11 mouse cellular contexts compared by ENCODE assay signal in genomic region chr12:95388185-95388584, GRCm38 (mm10).
DNase-seq lines count a peak whose midpoint lies in the region; ATAC-seq and TF ChIP-seq lines count a peak whose summit lies in the region.
"Had no signal": no experiment of that assay in that cellular context is flagged by ENCODE, and none has a peak within 500 bp of the region (broad histone marks: within the 10 kb centered on the region; RNA-seq: fewer than 3 reads in every experiment).

No protein-coding gene starts in this region.

- H3K27ac ChIP-seq in forebrain, postnatal 0 days (ENCODE audit: low read depth, low read length): no peak overlapping the region
- H3K27ac ChIP-seq in left cerebral cortex, adult 2 months: no peak overlapping the region
- no peak overlapping the region for H3K27ac ChIP-seq in hindbrain, embryonic 12.5 days
- no peak overlapping the region for H3K27ac ChIP-seq in thymus, adult 2 months (ENCODE audit: control insufficient read depth, insufficient read depth, low read length)
- H3K27ac ChIP-seq: intestine, embryonic 15.5 days had no signal

- ATAC-seq in forebrain, postnatal 0 days: peak; percentile 72
- no peak for ATAC-seq in hindbrain, embryonic 12.5 days (ENCODE audit: low FRiP score)
- ATAC-seq: intestine, embryonic 15.5 days had no signal

- H3K4me3 ChIP-seq in forebrain, postnatal 0 days (ENCODE audit: low read depth, low read length): no peak overlapping the region
- no peak overlapping the region for H3K4me3 ChIP-seq in left cerebral cortex, adult 2 months
- H3K4me3 ChIP-seq in hindbrain, embryonic 12.5 days: no peak overlapping the region
- no peak overlapping the region for H3K4me3 ChIP-seq in thymus, adult 2 months (ENCODE audit: control insufficient read depth, insufficient read depth, low read length)
- H3K4me3 ChIP-seq: intestine, embryonic 15.5 days had no signal

- no peak overlapping the region for H3K9ac ChIP-seq in forebrain, postnatal 0 days
- H3K9ac ChIP-seq in hindbrain, embryonic 12.5 days: no peak overlapping the region
- H3K9ac ChIP-seq: intestine, embryonic 15.5 days had no signal

- peak; percentile 76 for DNase-seq in forebrain, postnatal 0 days
- DNase-seq in layer of hippocampus, adult 18-20 months (ENCODE audit: low spot score in 2 of 2): peak; percentile 70 to 92
- DNase-seq in left cerebral cortex, adult 2 months (ENCODE audit: extremely low spot score in 1 of 2, low spot score in 2 of 2): peak; percentile 12 to 24
- peak; percentile 48 for DNase-seq in right cerebral cortex, postnatal 25 days
- DNase-seq in thymus, adult 2 months: no peak
- no peak for DNase-seq in T-cell, adult 2 months (ENCODE audit: low spot score)
- DNase-seq: cerebellum, adult 9-11 months; kidney, postnatal 10 days; lung, adult 2 months had no signal

- H3K4me2 ChIP-seq in forebrain, postnatal 0 days (ENCODE audit: low read depth): no peak overlapping the region
- no peak overlapping the region for H3K4me2 ChIP-seq in hindbrain, embryonic 12.5 days (replicated peaks)
- H3K4me2 ChIP-seq: intestine, embryonic 15.5 days had no signal

- TF ChIP-seq CTCF in forebrain, postnatal 0 days (IDR thresholded peaks at IDR 0.05; ENCODE audit: low read depth): no peak
- no peak for TF ChIP-seq CTCF in left cerebral cortex, adult 2 months (IDR thresholded peaks at IDR 0.05)
- no peak for TF ChIP-seq CTCF in thymus, adult 2 months (IDR thresholded peaks at IDR 0.05; ENCODE audit: borderline replicate concordance, control insufficient read depth, extremely low read depth, insufficient read depth, low read length, poor library complexity)

- TF ChIP-seq POLR2A in thymus, adult 2 months (IDR thresholded peaks at IDR 0.05; ENCODE audit: control insufficient read depth, extremely low read depth, insufficient read depth, low read length, poor library complexity): no peak

- no peaks in the 10 kb centered on the region for H3K36me3 ChIP-seq in forebrain, postnatal 0 days (ENCODE audit: insufficient read depth)
- no peaks in the 10 kb centered on the region for H3K36me3 ChIP-seq in hindbrain, embryonic 12.5 days
- no peaks in the 10 kb centered on the region for H3K36me3 ChIP-seq in thymus, adult 2 months (ENCODE audit: control insufficient read depth, insufficient read depth, low read length)
- H3K36me3 ChIP-seq: intestine, embryonic 15.5 days had no signal

- H3K9me3 ChIP-seq in forebrain, postnatal 0 days (ENCODE audit: low read length): no peaks in the 10 kb centered on the region
- H3K9me3 ChIP-seq in hindbrain, embryonic 12.5 days (replicated peaks): no peaks in the 10 kb centered on the region
- H3K9me3 ChIP-seq: intestine, embryonic 15.5 days had no signal

- H3K4me1 ChIP-seq in forebrain, postnatal 0 days (ENCODE audit: insufficient read depth): no peaks in the 10 kb centered on the region
- H3K4me1 ChIP-seq in hindbrain, embryonic 12.5 days: peaks cover 6% of the 10 kb centered on the region; the same call in 1 of the 2 replicates
- no peaks in the 10 kb centered on the region for H3K4me1 ChIP-seq in thymus, adult 2 months (replicated peaks; ENCODE audit: control insufficient read depth, insufficient read depth, low read length)
- H3K4me1 ChIP-seq: intestine, embryonic 15.5 days had no signal

- WGBS in forebrain, postnatal 0 days: 62% methylated on average over 2 of the region's 2 CpGs
- 89% methylated on average over 2 of the region's 2 CpGs for WGBS in hindbrain, embryonic 12.5 days
- WGBS in thymus, adult 2 months: 90% methylated on average over 2 of the region's 2 CpGs

- intact Hi-C loops in left cerebral cortex, adult 2 months (cut with DNase I): loop anchor here (5.0 kb wide), 4 partner anchors 71 to 636 kb away; partner anchors contain the start of gene Flrt2

- no peaks in the 10 kb centered on the region for H3K27me3 ChIP-seq in forebrain, postnatal 0 days (ENCODE audit: insufficient read depth, low read length)
- H3K27me3 ChIP-seq in hindbrain, embryonic 12.5 days: no peaks in the 10 kb centered on the region
- H3K27me3 ChIP-seq in thymus, adult 2 months (ENCODE audit: control insufficient read depth, insufficient read depth, low read length): no peaks in the 10 kb centered on the region
- H3K27me3 ChIP-seq: intestine, embryonic 15.5 days had no signal

Comparison
In these comparisons a context has a peak if more than half of its experiments do, and no peak if none do; other contexts are left out.
1. DNase-seq: peak in forebrain, postnatal 0 days (single experiment), layer of hippocampus, adult 18-20 months (2 of 2), left cerebral cortex, adult 2 months (2 of 2) and right cerebral cortex, postnatal 25 days (single experiment); none in thymus, adult 2 months (single experiment) and T-cell, adult 2 months (single experiment).